Mouse (Mus musculus): ENCODE data around the gene Tagln. TPM values are rescaled to one million over a fixed set of nuclear protein-coding genes. Genes with fewer than 3 reads are reported as not detected.

Gene Tagln
- polyA plus RNA-seq, 1 experiment: 13.7 TPM

GRCm38 (mm10) chr9:45938088-45938487 lies 2.2 kb upstream of the Tagln start:
- Histone ChIP-seq H3K4me1 (ENCODE audit: control insufficient read depth, insufficient read depth, low read length) (peaks cover 32% of the 10 kb centered on the region), H3K4me3 (replicated peaks; ENCODE audit: insufficient read depth, low read depth, low read length) (no peak overlapping the region), H3K27me3 (ENCODE audit: control insufficient read depth, insufficient read depth, low read length) (no peaks in the 10 kb centered on the region), H3K27ac (ENCODE audit: insufficient read depth, low read length) (no peak overlapping the region; the same call in 1 of the 2 replicates)
- no peak for DNase-seq
- 24% methylated on average over 8 of the region's 8 CpGs for WGBS
- TF ChIP-seq CTCF (IDR thresholded peaks at IDR 0.05; ENCODE audit: borderline replicate concordance, insufficient read depth, low read depth, low read length): no peak

GRCm38 (mm10) chr9:45936883-45937282 lies 1.0 kb upstream of the Tagln start:
- DNase-seq: peak; percentile 49 to 61
- peaks cover 28% of the 10 kb centered on the region for H3K4me1 ChIP-seq (ENCODE audit: control insufficient read depth, insufficient read depth, low read length)
- TF ChIP-seq CTCF (IDR thresholded peaks at IDR 0.05; ENCODE audit: borderline replicate concordance, insufficient read depth, low read depth, low read length): peak; percentile 66; the same call in 1 of the 2 replicates
- no peak for TF ChIP-seq POLR2A (IDR thresholded peaks at IDR 0.05; ENCODE audit: borderline replicate concordance, insufficient read depth, low read length)
- no peaks in the 10 kb centered on the region for H3K27me3 ChIP-seq (ENCODE audit: control insufficient read depth, insufficient read depth, low read length)
- WGBS: 22% methylated on average over 3 of the region's 3 CpGs
- no peak overlapping the region for H3K4me3 ChIP-seq (replicated peaks; ENCODE audit: insufficient read depth, low read depth, low read length)
- H3K27ac ChIP-seq (ENCODE audit: insufficient read depth, low read length): no peak overlapping the region

GRCm38 (mm10) chr9:45932571-45933415 lies 3.1 kb downstream of the Tagln start:
- 43% methylated on average over 11 of the region's 11 CpGs for WGBS
- no peak overlapping the region for H3K4me3 ChIP-seq (replicated peaks; ENCODE audit: insufficient read depth, low read depth, low read length)
- no peak overlapping the region for H3K27ac ChIP-seq (ENCODE audit: insufficient read depth, low read length)
- DNase-seq: peak in 1 of 2 experiments; percentile 35
- TF ChIP-seq POLR2A (IDR thresholded peaks at IDR 0.05; ENCODE audit: borderline replicate concordance, insufficient read depth, low read length) (no peak), CTCF (IDR thresholded peaks at IDR 0.05; ENCODE audit: borderline replicate concordance, insufficient read depth, low read depth, low read length) (no peak)
- H3K27me3 ChIP-seq (ENCODE audit: control insufficient read depth, insufficient read depth, low read length): no peaks in the 10 kb centered on the region
- peaks cover 6% of the 10 kb centered on the region for H3K4me1 ChIP-seq (ENCODE audit: control insufficient read depth, insufficient read depth, low read length)

GRCm38 (mm10) chr9:45931958-45932357 lies 3.9 kb downstream of the Tagln start:
- WGBS: 25% methylated on average over 1 of the region's 1 CpGs
- no peak for TF ChIP-seq POLR2A (IDR thresholded peaks at IDR 0.05; ENCODE audit: borderline replicate concordance, insufficient read depth, low read length)
- no peak for TF ChIP-seq CTCF (IDR thresholded peaks at IDR 0.05; ENCODE audit: borderline replicate concordance, insufficient read depth, low read depth, low read length)
- Histone ChIP-seq H3K4me3 (replicated peaks; ENCODE audit: insufficient read depth, low read depth, low read length) (no peak overlapping the region), H3K27ac (ENCODE audit: insufficient read depth, low read length) (no peak overlapping the region), H3K27me3 (ENCODE audit: control insufficient read depth, insufficient read depth, low read length) (no peaks in the 10 kb centered on the region), H3K4me1 (ENCODE audit: control insufficient read depth, insufficient read depth, low read length) (peaks cover 6% of the 10 kb centered on the region)
- no peak for DNase-seq

- WGBS: 52% methylated on average over 5 of the region's 5 CpGs
- DNase-seq: no peak
- TF ChIP-seq POLR2A (IDR thresholded peaks at IDR 0.05; ENCODE audit: borderline replicate concordance, insufficient read depth, low read length): no peak
- no peak for TF ChIP-seq CTCF (IDR thresholded peaks at IDR 0.05; ENCODE audit: borderline replicate concordance, insufficient read depth, low read depth, low read length)
Measured at GRCm38 (mm10) chr9:45929285-45929684, 6.6 kb downstream of the Tagln start.

GRCm38 (mm10) chr9:45919895-45920294 lies 16.0 kb downstream of the Tagln start:
- Histone ChIP-seq H3K27ac (ENCODE audit: insufficient read depth, low read length) (no peak overlapping the region), H3K4me1 (ENCODE audit: control insufficient read depth, insufficient read depth, low read length) (no peaks in the 10 kb centered on the region), H3K4me3 (replicated peaks; ENCODE audit: insufficient read depth, low read depth, low read length) (no peak overlapping the region), H3K27me3 (ENCODE audit: control insufficient read depth, insufficient read depth, low read length) (no peaks in the 10 kb centered on the region)
- no peak for DNase-seq
- no peak for TF ChIP-seq POLR2A (IDR thresholded peaks at IDR 0.05; ENCODE audit: borderline replicate concordance, insufficient read depth, low read length)
- TF ChIP-seq CTCF (IDR thresholded peaks at IDR 0.05; ENCODE audit: borderline replicate concordance, insufficient read depth, low read depth, low read length): no peak
- 54% methylated on average over 1 of the region's 1 CpGs for WGBS

More at GRCm38 (mm10) chr9:45929285-45929684, 6.6 kb downstream of the Tagln start:
- no peaks in the 10 kb centered on the region for H3K27me3 ChIP-seq (ENCODE audit: control insufficient read depth, insufficient read depth, low read length)
- no peak overlapping the region for H3K27ac ChIP-seq (ENCODE audit: insufficient read depth, low read length)
- H3K4me1 ChIP-seq (ENCODE audit: control insufficient read depth, insufficient read depth, low read length): peaks cover 6% of the 10 kb centered on the region
- no peak overlapping the region for H3K4me3 ChIP-seq (replicated peaks; ENCODE audit: insufficient read depth, low read depth, low read length)

- TF ChIP-seq POLR2A (IDR thresholded peaks at IDR 0.05; ENCODE audit: borderline replicate concordance, insufficient read depth, low read length) (no peak), CTCF (IDR thresholded peaks at IDR 0.05; ENCODE audit: borderline replicate concordance, insufficient read depth, low read depth, low read length) (no peak)
- Histone ChIP-seq H3K27me3 (ENCODE audit: control insufficient read depth, insufficient read depth, low read length) (no peaks in the 10 kb centered on the region), H3K4me1 (ENCODE audit: control insufficient read depth, insufficient read depth, low read length) (no peaks in the 10 kb centered on the region), H3K4me3 (replicated peaks; ENCODE audit: insufficient read depth, low read depth, low read length) (no peak overlapping the region), H3K27ac (ENCODE audit: insufficient read depth, low read length) (no peak overlapping the region)
- peak; percentile 32 to 54 for DNase-seq
- WGBS: 20% methylated on average over 5 of the region's 5 CpGs
Measured at GRCm38 (mm10) chr9:45917041-45917934, 18.6 kb downstream of the Tagln start.
